In genomic region chr15:103347275-103347684, GRCm38 (mm10) we compare ENCODE assay signal across 8 mouse cellular contexts. TPM values are rescaled to one million over a fixed set of nuclear protein-coding genes. Genes with fewer than 3 reads are reported as not detected.
DNase-seq lines count a peak whose midpoint lies in the region; ATAC-seq lines count a peak whose summit lies in the region.

No protein-coding gene starts in this region.

- H3K9ac ChIP-seq in forebrain, embryonic 14.5 days (ENCODE audit: low read length): no peak overlapping the region
- H3K9ac ChIP-seq in forebrain, embryonic 15.5 days (replicated peaks): no peak overlapping the region

- no peaks in the 10 kb centered on the region for H3K4me1 ChIP-seq in forebrain, embryonic 14.5 days (ENCODE audit: control insufficient read depth, insufficient read depth, low read length)
- no peaks in the 10 kb centered on the region for H3K4me1 ChIP-seq in forebrain, embryonic 15.5 days

- no peaks in the 10 kb centered on the region for H3K27me3 ChIP-seq in forebrain, embryonic 14.5 days (replicated peaks; ENCODE audit: control insufficient read depth, insufficient read depth, low read length)
- H3K27me3 ChIP-seq in forebrain, embryonic 15.5 days: no peaks in the 10 kb centered on the region

- 0 out of 2 replicates have a peak, but pooled peaks cover 6% of the 10 kb centered on the region for H3K36me3 ChIP-seq in forebrain, embryonic 14.5 days (ENCODE audit: control insufficient read depth, insufficient read depth, low read length)
- H3K36me3 ChIP-seq in forebrain, embryonic 15.5 days: no peaks in the 10 kb centered on the region

- H3K9me3 ChIP-seq in forebrain, embryonic 14.5 days (replicated peaks; ENCODE audit: control insufficient read depth, low read length): no peaks in the 10 kb centered on the region
- H3K9me3 ChIP-seq in forebrain, embryonic 15.5 days: no peaks in the 10 kb centered on the region

- no peak overlapping the region for H3K4me2 ChIP-seq in forebrain, embryonic 14.5 days (ENCODE audit: low read length)
- H3K4me2 ChIP-seq in forebrain, embryonic 15.5 days (replicated peaks): no peak overlapping the region

- no peak overlapping the region for H3K27ac ChIP-seq in forebrain, embryonic 14.5 days (ENCODE audit: low read depth, low read length)
- H3K27ac ChIP-seq in forebrain, embryonic 15.5 days (replicated peaks): no peak overlapping the region

- no peak overlapping the region for H3K4me3 ChIP-seq in forebrain, embryonic 14.5 days (ENCODE audit: low read depth, low read length)
- no peak overlapping the region for H3K4me3 ChIP-seq in forebrain, embryonic 15.5 days

- 12% methylated on average over 2 of the region's 2 CpGs for WGBS in forebrain, embryonic 14.5 days
- WGBS in forebrain, embryonic 15.5 days: 4% methylated on average over 2 of the region's 2 CpGs
- WGBS in large intestine, adult 2 months: 0% methylated on average over 2 of the region's 2 CpGs

- DNase-seq in forebrain, embryonic 14.5 days (ENCODE audit: low spot score): peak; percentile 74
- peak; percentile 50 for DNase-seq in 3134 (ENCODE audit: extremely low read depth, insufficient read length, low spot score)
- DNase-seq in R1 (ENCODE audit: low read depth, low spot score): peak; percentile 83
- DNase-seq in forelimb bud, embryonic 11.5 days (ENCODE audit: low read depth, low spot score): peak; percentile 59
- DNase-seq in large intestine, adult 2 months (ENCODE audit: low read depth, low spot score): peak; percentile 61
- peak; percentile 70 for DNase-seq in naive thymus-derived CD4-positive, alpha-beta T cell, adult 2 months (ENCODE audit: low read depth)
- DNase-seq in thymus, postnatal 4 days: peak; percentile 83

- no peak for ATAC-seq in forebrain, embryonic 14.5 days
- no peak for ATAC-seq in forebrain, embryonic 15.5 days (replicated peaks)

RNA-seq across cellular contexts. Expression of gene Zfp385a, which starts 7.4 kb away (rescaled TPM):
- 11.7 and 13.9 TPM in 2 replicates for polyA plus RNA-seq in forebrain, embryonic 14.5 days (2014; fragmentation: Nextera tagmentation; extraction: Ambion mirVana)
- 12.7 and 13.0 TPM in 2 replicates for polyA plus RNA-seq in forebrain, embryonic 15.5 days (2015; fragmentation: Nextera tagmentation; extraction: Ambion mirVana)
- polyA plus RNA-seq in large intestine, adult 2 months (2012; rRNA removed): 3.8 and 5.9 TPM in 2 replicates

RNA-seq across cellular contexts. Expression of gene Itga5, which starts 19.3 kb away (rescaled TPM):
- polyA plus RNA-seq in forebrain, embryonic 14.5 days (2014; fragmentation: Nextera tagmentation; extraction: Ambion mirVana): 5.3 and 7.7 TPM in 2 replicates
- polyA plus RNA-seq in forebrain, embryonic 15.5 days (2015; fragmentation: Nextera tagmentation; extraction: Ambion mirVana): 5.7 and 7.2 TPM in 2 replicates
- 20.5 and 27.0 TPM in 2 replicates for polyA plus RNA-seq in large intestine, adult 2 months (2012; rRNA removed)

RNA-seq across cellular contexts. Expression of gene Gpr84, which starts 36.9 kb away (rescaled TPM):
- polyA plus RNA-seq in forebrain, embryonic 14.5 days (2014; fragmentation: Nextera tagmentation; extraction: Ambion mirVana): 0.39 and 0.47 TPM in 2 replicates
- 0.28 and 0.37 TPM in 2 replicates for polyA plus RNA-seq in forebrain, embryonic 15.5 days (2015; fragmentation: Nextera tagmentation; extraction: Ambion mirVana)
- 0.12 TPM in 1 of 2 replicates, not detected in the other for polyA plus RNA-seq in large intestine, adult 2 months (2012; rRNA removed)
